ENCODE assay signal across 25 mouse cellular contexts in genomic region chr6:99732673-99733072, GRCm38 (mm10). TPM values are rescaled to one million over a fixed set of nuclear protein-coding genes. Genes with fewer than 3 reads are reported as not detected.
A peak's percentile ranks its signal among the peaks of the same experiment; 100 is the strongest.
DNase-seq lines count a peak whose midpoint lies in the region; ATAC-seq and TF ChIP-seq lines count a peak whose summit lies in the region.
"Had no signal": no experiment of that assay in that cellular context is flagged by ENCODE, and none has a peak within 500 bp of the region (broad histone marks: within the 10 kb centered on the region; RNA-seq: fewer than 3 reads in every experiment).

No protein-coding gene starts in this region.

- H3K4me2 ChIP-seq in CH12.LX (ENCODE audit: insufficient read depth, low read depth, poor library complexity, severe bottlenecking): 0 out of 2 replicates have a peak overlapping the region, but pooled peaks have one; percentile 30
- no peak overlapping the region for H3K4me2 ChIP-seq in kidney, embryonic 15.5 days
- H3K4me2 ChIP-seq: embryonic facial prominence, embryonic 12.5 days; forebrain, embryonic 13.5 days had no signal

- dilution Hi-C loops in CH12.LX (cut with MboI; ENCODE audit: extremely low pct_ligation_motif_present, extremely low pct_unique_long_range_greater_than_20kb, low sequenced_read_pairs): no loop called here

- peak; percentile 9 for DNase-seq in heart, adult 11 months
- DNase-seq in heart, postnatal 4 days: no peak
- peak; percentile 20 for DNase-seq in A20 (ENCODE audit: low read depth, low spot score)
- DNase-seq in CH12.LX (ENCODE audit: extremely low read depth): peak; percentile 79
- DNase-seq in brain, embryonic 14.5 days (ENCODE audit: low read depth): peak; percentile 39
- DNase-seq in cerebellum, adult 11-12 months: no peak
- DNase-seq: adrenal gland, adult 8-10 months; adrenal gland, postnatal 14 days; adrenal gland, postnatal 36 days; B cell, adult 2 months; cerebellum, adult 11 months; cerebellum, adult 2 months; cerebellum, adult 9-10 months; cerebellum, postnatal 10 days; cerebellum, postnatal 25 days had no signal

- H3K9me3 ChIP-seq in CH12.LX (replicated peaks; ENCODE audit: low read length): no peaks in the 10 kb centered on the region
- H3K9me3 ChIP-seq in kidney, embryonic 15.5 days (replicated peaks): no peaks in the 10 kb centered on the region
- H3K9me3 ChIP-seq: embryonic facial prominence, embryonic 10.5 days; embryonic facial prominence, embryonic 12.5 days; forebrain, embryonic 13.5 days had no signal

- in situ Hi-C loops in CH12.LX (cut with MboI; ENCODE audit: low pct_ligation_motif_present, low pct_unique_long_range_greater_than_20kb, low sequenced_read_pairs): no loop called here

- no peaks in the 10 kb centered on the region for H3K27me3 ChIP-seq in CH12.LX (replicated peaks)
- H3K27me3 ChIP-seq in kidney, embryonic 15.5 days: peaks cover 23% of the 10 kb centered on the region
- H3K27me3 ChIP-seq: Patski had no signal

- no peak for TF ChIP-seq RAD21 in CH12.LX (IDR thresholded peaks at IDR 0.05; ENCODE audit: low read depth, low read length)

- no peak for TF ChIP-seq CTCF in CH12.LX (conservative IDR thresholded peaks at IDR 0.05 in 1 of 2, IDR thresholded peaks at IDR 0.05 in 1 of 2; ENCODE audit: low read depth in 2 of 2, low read length in 2 of 2)
- no peak for TF ChIP-seq CTCF in brain, embryonic 14.5 days (IDR thresholded peaks at IDR 0.05; ENCODE audit: borderline replicate concordance, extremely low read depth, insufficient read depth, insufficient read length)

- TF ChIP-seq EP300 in CH12.LX (IDR thresholded peaks at IDR 0.05; ENCODE audit: low read length): peak; percentile 92

- no peak overlapping the region for H3K27ac ChIP-seq in CH12.LX (ENCODE audit: insufficient read depth, low read depth)
- H3K27ac ChIP-seq in kidney, embryonic 15.5 days: no peak overlapping the region
- H3K27ac ChIP-seq: embryonic facial prominence, embryonic 10.5 days; embryonic facial prominence, embryonic 12.5 days; forebrain, embryonic 13.5 days had no signal

- TF ChIP-seq POLR2A in CH12.LX (IDR thresholded peaks at IDR 0.05; ENCODE audit: low read depth, low read length): peak; percentile 38; the same call in 1 of the 2 replicates
- TF ChIP-seq POLR2A in brain, embryonic 14.5 days (IDR thresholded peaks at IDR 0.05; ENCODE audit: borderline replicate concordance, extremely low read depth, insufficient read depth, insufficient read length, poor library complexity, severe bottlenecking): no peak

- no peak for ATAC-seq in kidney, embryonic 15.5 days (replicated peaks; ENCODE audit: low FRiP score)
- ATAC-seq: activated CD4-positive, CD25-positive, alpha-beta regulatory T cell, adult 4 months; CD4-positive, CD25-positive, alpha-beta regulatory T cell, adult 4 months; forebrain, embryonic 13.5 days; forebrain, embryonic 16.5 days; Patski had no signal

- no peaks in the 10 kb centered on the region for H3K36me3 ChIP-seq in CH12.LX (replicated peaks in 1 of 2; ENCODE audit: control insufficient read depth in 1 of 2, insufficient read depth in 1 of 2, low read length in 1 of 2)
- H3K36me3 ChIP-seq in kidney, embryonic 15.5 days: no peaks in the 10 kb centered on the region
- H3K36me3 ChIP-seq: embryonic facial prominence, embryonic 10.5 days; embryonic facial prominence, embryonic 12.5 days; G1E had no signal

- H3K4me3 ChIP-seq in CH12.LX (replicated peaks in 1 of 3; ENCODE audit: low read depth in 2 of 3, low read length in 2 of 3, poor library complexity in 1 of 3): no peak overlapping the region
- no peak overlapping the region for H3K4me3 ChIP-seq in kidney, embryonic 15.5 days (replicated peaks)
- H3K4me3 ChIP-seq: embryonic facial prominence, embryonic 10.5 days; embryonic facial prominence, embryonic 12.5 days; forebrain, embryonic 13.5 days had no signal

- 88% methylated on average over 8 of the region's 8 CpGs for WGBS in kidney, embryonic 15.5 days

- no peaks in the 10 kb centered on the region for H3K79me2 ChIP-seq in CH12.LX (replicated peaks; ENCODE audit: control insufficient read depth, extremely low read depth, insufficient read depth, poor library complexity, severe bottlenecking)

- peaks cover 10 to 54% of the 10 kb centered on the region in 2 experiments for H3K4me1 ChIP-seq in CH12.LX (ENCODE audit: control insufficient read depth in 1 of 2, insufficient read depth in 2 of 2)
- H3K4me1 ChIP-seq in kidney, embryonic 15.5 days: no peaks in the 10 kb centered on the region
- H3K4me1 ChIP-seq: embryonic facial prominence, embryonic 10.5 days; embryonic facial prominence, embryonic 12.5 days; forebrain, embryonic 13.5 days had no signal

- no peak overlapping the region for H3K9ac ChIP-seq in CH12.LX (ENCODE audit: insufficient read depth, low read depth)
- no peak overlapping the region for H3K9ac ChIP-seq in kidney, embryonic 15.5 days
- H3K9ac ChIP-seq: embryonic facial prominence, embryonic 12.5 days; forebrain, embryonic 13.5 days had no signal

TF ChIP-seq in CH12.LX, 34 proteins besides CTCF, POLR2A, EP300 and RAD21 (continues in another document):
- TF ChIP-seq PAX5 (IDR thresholded peaks at IDR 0.05; ENCODE audit: low read length): no peak
- TF ChIP-seq BHLHE40 (IDR thresholded peaks at IDR 0.05; ENCODE audit: low read depth, low read length): peak; percentile 59
- no peak for TF ChIP-seq SMC3 (IDR thresholded peaks at IDR 0.05; ENCODE audit: low read depth, low read length)
- TF ChIP-seq MAFK (IDR thresholded peaks at IDR 0.05; ENCODE audit: insufficient replicate concordance, low read length): peak; percentile 69; the same call in 1 of the 2 replicates
- no peak for TF ChIP-seq ZC3H11A (IDR thresholded peaks at IDR 0.05; ENCODE audit: low read depth, low read length)
- TF ChIP-seq MXI1 (IDR thresholded peaks at IDR 0.05; ENCODE audit: low read depth, low read length): no peak; the same call in 1 of the 2 replicates
- TF ChIP-seq NRF1 (IDR thresholded peaks at IDR 0.05; ENCODE audit: low read depth, low read length): peak; percentile 46
- no peak for TF ChIP-seq ZKSCAN1 (IDR thresholded peaks at IDR 0.05; ENCODE audit: borderline replicate concordance, low read depth, low read length)
- TF ChIP-seq JUND (conservative IDR thresholded peaks at IDR 0.05; ENCODE audit: low read depth, low read length): peak; percentile 52; the same call in 1 of the 2 replicates
- TF ChIP-seq RCOR1 (conservative IDR thresholded peaks at IDR 0.05; ENCODE audit: low read depth, low read length): no peak; the same call in 1 of the 2 replicates
- TF ChIP-seq ETS1 (conservative IDR thresholded peaks at IDR 0.05; ENCODE audit: low read depth, low read length): peak; percentile 69; the same call in 1 of the 2 replicates
- TF ChIP-seq UBTF (IDR thresholded peaks at IDR 0.05; ENCODE audit: low read depth, low read length): no peak
- TF ChIP-seq CHD1 (IDR thresholded peaks at IDR 0.05; ENCODE audit: low read depth, low read length): no peak
- peak; percentile 87 for TF ChIP-seq MEF2A (IDR thresholded peaks at IDR 0.05; ENCODE audit: borderline replicate concordance, low read depth, low read length)
- no peak for TF ChIP-seq MAZ (IDR thresholded peaks at IDR 0.05; ENCODE audit: low read depth, low read length)
- TF ChIP-seq CHD2 (IDR thresholded peaks at IDR 0.05; ENCODE audit: low read length): 0 out of 2 replicates have a peak, but pooled peaks have one; percentile 36
- no peak for TF ChIP-seq NELFE (IDR thresholded peaks at IDR 0.05; ENCODE audit: low read depth, low read length)
- 0 out of 2 replicates have a peak, but pooled peaks have one; percentile 31 for TF ChIP-seq E2F4 (IDR thresholded peaks at IDR 0.05; ENCODE audit: insufficient replicate concordance, low read depth, low read length)
- TF ChIP-seq USF1 (IDR thresholded peaks at IDR 0.05; ENCODE audit: low read depth, low read length): no peak
- TF ChIP-seq USF2 (conservative IDR thresholded peaks at IDR 0.05; ENCODE audit: low read depth, low read length): no peak
- no peak for TF ChIP-seq ZMIZ1 (IDR thresholded peaks at IDR 0.05; ENCODE audit: low read depth, low read length)
- TF ChIP-seq ZNF384 (IDR thresholded peaks at IDR 0.05; ENCODE audit: low read depth, low read length): peak; percentile 93
- no peak for TF ChIP-seq ELF1 (IDR thresholded peaks at IDR 0.05; ENCODE audit: low read depth, low read length)
- TF ChIP-seq GABPA (IDR thresholded peaks at IDR 0.05; ENCODE audit: insufficient replicate concordance, low read depth, low read length): no peak
- TF ChIP-seq SIN3A (IDR thresholded peaks at IDR 0.05; ENCODE audit: low read length): peak; percentile 39; the same call in 1 of the 2 replicates
- peak; percentile 64; the same call in 1 of the 2 replicates for TF ChIP-seq IRF4 (IDR thresholded peaks at IDR 0.05; ENCODE audit: low read depth, low read length)
- TF ChIP-seq TBP (conservative IDR thresholded peaks at IDR 0.05; ENCODE audit: low read depth, low read length): no peak
- peak; percentile 42; the same call in 1 of the 2 replicates for TF ChIP-seq TCF12 (IDR thresholded peaks at IDR 0.05; ENCODE audit: low read depth, low read length)
- peak; percentile 38 for TF ChIP-seq JUN (IDR thresholded peaks at IDR 0.05; ENCODE audit: insufficient read depth, low read depth, low read length)
- TF ChIP-seq POLR2AphosphoS2 (IDR thresholded peaks at IDR 0.05; ENCODE audit: low read depth, low read length): no peak
- TF ChIP-seq KAT2A (IDR thresholded peaks at IDR 0.05; ENCODE audit: insufficient replicate concordance, low read length): no peak
- 0 out of 2 replicates have a peak, but pooled peaks have one; percentile 20 for TF ChIP-seq HCFC1 (IDR thresholded peaks at IDR 0.05; ENCODE audit: low read depth, low read length)
- TF ChIP-seq MAX (IDR thresholded peaks at IDR 0.05; ENCODE audit: low read length): peak; percentile 25; the same call in 1 of the 2 replicates

RNA-seq across cellular contexts. Expression of gene Prok2, which starts 6.5 kb away (rescaled TPM):
- total RNA-seq in heart, postnatal 4 days (2021): not detected
- not detected in 2 replicates for total RNA-seq in CH12.LX (2012; rRNA removed)
- not detected in 2 replicates for total RNA-seq in CH12.LX (2014; rRNA removed)
- polyA plus RNA-seq in CH12.LX (2012; ENCODE audit: insufficient read length, low read depth): 0.21 TPM in 1 of 2 replicates, not detected in the other
- polyA plus RNA-seq in brain, embryonic 14.5 days (2012; rRNA removed): 0.06 and 0.46 TPM in 2 replicates
- not detected in 2 replicates for polyA plus RNA-seq in kidney, embryonic 15.5 days (2015; fragmentation: Nextera tagmentation; extraction: Ambion mirVana)
- total RNA-seq: adrenal gland, adult 18-20 months; adrenal gland, adult 8-10 months; adrenal gland, postnatal 14 days; adrenal gland, postnatal 36 days had no signal
- polyA plus RNA-seq: activated CD4-positive, CD25-positive, alpha-beta regulatory T cell, adult 4 months; CD4-positive, CD25-positive, alpha-beta regulatory T cell, adult 4 months; cerebellum, adult 2 months; G1E; Patski had no signal

RNA-seq across cellular contexts. Expression of gene Gpr27, which starts 40.2 kb away (rescaled TPM):
- 1 to 10 TPM; 3.0 to 3.9 TPM for total RNA-seq in heart, postnatal 4 days (2021)
- total RNA-seq in CH12.LX (2012; rRNA removed): not detected in 2 replicates
- not detected in 2 replicates for total RNA-seq in CH12.LX (2014; rRNA removed)
- polyA plus RNA-seq in CH12.LX (2012; ENCODE audit: insufficient read length, low read depth): not detected in 2 replicates
- 26.5 and 38.8 TPM in 2 replicates for polyA plus RNA-seq in brain, embryonic 14.5 days (2012; rRNA removed)
- 3.7 TPM in 2 replicates for polyA plus RNA-seq in kidney, embryonic 15.5 days (2015; fragmentation: Nextera tagmentation; extraction: Ambion mirVana)
- polyA plus RNA-seq: activated CD4-positive, CD25-positive, alpha-beta regulatory T cell, adult 4 months; CD4-positive, CD25-positive, alpha-beta regulatory T cell, adult 4 months; G1E had no signal

Comparison
In these comparisons a context has a peak if more than half of its experiments do, and no peak if none do; other contexts are left out.
1. DNase-seq: peak in heart, adult 11 months (single experiment), A20 (single experiment), CH12.LX (single experiment) and brain, embryonic 14.5 days (single experiment); none in heart, postnatal 4 days (single experiment) and cerebellum, adult 11-12 months (single experiment).